Mouse (Mus musculus) MEL (cell line): ENCODE results near the gene Gm10642.

ENCODE experiments used
- CTCF ChIP-seq, 3 experiments: IDR thresholded peaks in 2 of 3; conservative IDR thresholded peaks in 1 of 3; 2 replicates each; pipeline ENCODE4 v1.5.1; 2011 to 2012; ENCODE audit warnings: low read length in 3 of 3, low read depth in 2 of 3, mild to moderate bottlenecking in 2 of 3, improper control_type of control experiment in 1 of 3, inconsistent platforms in 1 of 3, mixed read lengths in 1 of 3, moderate library complexity in 1 of 3; ENCODE audit not compliant: control insufficient read depth in 1 of 3, insufficient read depth in 1 of 3, poor library complexity in 1 of 3, severe bottlenecking in 1 of 3
- ELF1 ChIP-seq: IDR thresholded peaks from 2 replicates; pipeline ENCODE4 v1.6.1; 2014; ENCODE audit warnings: low read depth, mild to moderate bottlenecking, inconsistent platforms, low read length, improper control_type of control experiment, moderate library complexity
- MAX ChIP-seq: IDR thresholded peaks from 2 replicates; pipeline ENCODE4 v1.6.1; 2011; ENCODE audit warnings: low read length, improper control_type of control experiment
- POLR2A ChIP-seq, 2 experiments: IDR thresholded peaks; 2 replicates each; pipeline ENCODE4 v1.6.1; 2011 to 2012; ENCODE audit warnings: low read length in 2 of 2, mild to moderate bottlenecking in 2 of 2, control low read depth in 1 of 2, improper control_type of control experiment in 1 of 2, low read depth in 1 of 2, moderate library complexity in 1 of 2; ENCODE audit not compliant: control insufficient read depth in 1 of 2, insufficient read depth in 1 of 2, poor library complexity in 1 of 2
- POLR2AphosphoS5 ChIP-seq: IDR thresholded peaks from 2 replicates; pipeline ENCODE4 v1.6.1; 2012; ENCODE audit warnings: low read depth, borderline replicate concordance, mild to moderate bottlenecking, inconsistent platforms, low read length, moderate library complexity, mixed read lengths
- TCF12 ChIP-seq: IDR thresholded peaks from 2 replicates; pipeline ENCODE4 v1.6.1; 2014; ENCODE audit warnings: low read depth, mild to moderate bottlenecking, inconsistent platforms, low read length, improper control_type of control experiment, moderate library complexity
- USF1 ChIP-seq: IDR thresholded peaks from 2 replicates; pipeline ENCODE4 v1.6.1; 2014; ENCODE audit warnings: low read depth, mild to moderate bottlenecking, inconsistent platforms, low read length, improper control_type of control experiment, moderate library complexity

DNA sequence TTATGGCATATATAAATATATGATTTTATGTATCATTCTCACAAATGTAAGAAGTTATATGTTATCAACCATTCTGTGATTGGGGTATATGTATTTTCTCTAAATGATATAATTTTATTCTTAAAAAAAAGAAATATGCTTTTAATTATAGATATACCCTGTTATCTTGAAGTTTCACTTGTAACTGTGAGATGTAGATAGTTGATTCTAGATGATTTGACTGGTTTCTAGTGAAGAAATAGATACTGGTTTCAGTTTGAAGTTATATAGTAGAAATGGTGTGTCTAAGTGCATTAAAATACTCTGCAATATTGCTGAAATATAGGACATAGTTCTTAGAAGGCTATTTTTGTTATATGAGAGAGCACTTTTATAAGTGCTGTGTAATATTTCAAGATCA lies 34.5 kb downstream of the Gm10642 start:
- TF ChIP-seq POLR2AphosphoS5 (no peak), MAX (no peak), USF1 (no peak), CTCF (IDR thresholded peaks at IDR 0.05 in 2 of 3, conservative IDR thresholded peaks at IDR 0.05 in 1 of 3; ENCODE audit: control insufficient read depth in 1 of 3, insufficient read depth in 1 of 3, low read depth in 2 of 3, low read length in 3 of 3, poor library complexity in 1 of 3, severe bottlenecking in 1 of 3) (no peak), POLR2A (IDR thresholded peaks at IDR 0.05; ENCODE audit: control insufficient read depth in 1 of 2, insufficient read depth in 1 of 2, low read depth in 1 of 2, low read length in 2 of 2, poor library complexity in 1 of 2) (no peak), ELF1 (no peak), TCF12 (peak; percentile 64; the same call in 1 of the 2 replicates)
